Mouse (Mus musculus): ENCODE measurements around the gene Adtrp. TPM values are rescaled to one million over a fixed set of nuclear protein-coding genes. Genes with fewer than 3 reads are reported as not detected.

Gene Adtrp
- total RNA-seq, 4 experiments from 2014 or later: 0.68 to 28.4 (median 15.2) TPM

Other genes with a start within 250 kb of the Adtrp start
- gene Tmem170b, start 241.8 kb downstream of the Adtrp start, total RNA-seq (2022): 10 to 100 TPM; 22.4 to 28.9 (median 25.9) TPM
- gene Hivep1, start 204.3 kb upstream of the Adtrp start, total RNA-seq (2022): 10 to 100 TPM; 24.7 to 30.9 (median 26.7) TPM

Data from adrenal gland, adult 8-10 months (tissue).